Mouse (Mus musculus) hindbrain, postnatal 0 days (tissue): Measurements from ENCODE around the gene Cst9. TPM values are rescaled to one million over a fixed set of nuclear protein-coding genes. Genes with fewer than 3 reads are reported as not detected.

Source experiments
- ATAC-seq: fragments of 200-750 bp; cut with Nextera tagmentation; 2 replicates; pipeline ENCODE4 v1.8.0; 2017; ENCODE audit warnings: mild to moderate bottlenecking, moderate TSS enrichment, moderate library complexity
- DNase-seq: peaks from one replicate; pipeline ENCODE4 v3.0.0-alpha.2; 2015; ENCODE audit warnings: low spot score
- H3K27ac ChIP-seq: fragments of 300-500 bp; sonication (generic); 2 replicates; pipeline ENCODE4 v1.5.1; 2014; ENCODE audit warnings: mild to moderate bottlenecking
- H3K27me3 ChIP-seq: fragments of 300-500 bp; sonication (generic); 2 replicates; pipeline ENCODE4 v1.6.1; 2014; ENCODE audit warnings: low read length, mixed read lengths; ENCODE audit not compliant: insufficient read depth
- H3K36me3 ChIP-seq: fragments of 300-500 bp; sonication (generic); 2 replicates; pipeline ENCODE4 v1.6.1; 2014; ENCODE audit warnings: low read length, mixed read lengths; ENCODE audit not compliant: insufficient read depth
- H3K4me1 ChIP-seq: fragments of 300-500 bp; sonication (generic); 2 replicates; pipeline ENCODE4 v1.6.1; 2014; ENCODE audit warnings: antibody characterized with exemption, low read length, mixed read lengths; ENCODE audit not compliant: insufficient read depth
- H3K4me2 ChIP-seq: fragments of 300-500 bp; sonication (generic); 2 replicates; pipeline ENCODE4 v1.6.1; 2014; ENCODE audit warnings: low read depth, mild to moderate bottlenecking, low read length, moderate library complexity, mixed read lengths
- H3K4me3 ChIP-seq: fragments of 300-500 bp; sonication (generic); 2 replicates; pipeline ENCODE4 v1.5.1; 2014; ENCODE audit warnings: low read length
- H3K9ac ChIP-seq: fragments of 300-500 bp; sonication (generic); replicated peaks from 2 replicates; pipeline ENCODE4 v1.6.1; 2014; ENCODE audit warnings: mild to moderate bottlenecking, low read length, moderate library complexity, mixed read lengths
- H3K9me3 ChIP-seq: fragments of 300-500 bp; sonication (generic); 2 replicates; pipeline ENCODE4 v1.6.1; 2016; ENCODE audit warnings: low read length, mixed read lengths
- CTCF ChIP-seq: IDR thresholded peaks from 2 replicates; pipeline ENCODE4 v1.5.1; 2016; ENCODE audit warnings: antibody characterized with exemption, control low read depth, low read depth
- WGBS: fragments of 180-500 bp; shearing (Covaris S2); extraction: QIAGEN DNeasy Blood & Tissue Kit; methylation state at CpG from one replicate; pipeline ENCODE4 v1.1.7; 2014; 5-methylcytosine and 5-hydroxymethylcytosine counted together
- polyA plus RNA-seq: library from polyadenylated mRNA; unstranded; fragments of >200 nt; fragmentation: Nextera tagmentation; extraction: Ambion mirVana; gene quantifications from 2 replicates; pipeline ENCODE4 v1.2.1, GENCODE M21; 2015
- total RNA-seq: library from RNA; depleted of rRNA; stranded (reverse); fragments of >200 nt; gene quantifications from 2 replicates; pipeline ENCODE4 v1.2.3, GENCODE M21; 2014; rRNA removed

The Cst9 gene
- total and polyA plus RNA-seq, 2 experiments from 2014 or later: not detected

- peaks cover 12% of the 10 kb centered on the region for H3K36me3 ChIP-seq
- peak; percentile 97 for ATAC-seq
- H3K9me3 ChIP-seq: no peaks in the 10 kb centered on the region
- DNase-seq: peak; percentile 92
- H3K9ac ChIP-seq: peak within 1 kb of the TSS; percentile 94
- peaks cover 16% of the 10 kb centered on the region for H3K4me1 ChIP-seq
- H3K27ac ChIP-seq: peak within 1 kb of the TSS; percentile 91
- WGBS: under 1% methylated on average over 18 of the region's 19 CpGs
- TF ChIP-seq CTCF: peak; percentile 63
- no peaks in the 10 kb centered on the region for H3K27me3 ChIP-seq
- H3K4me2 ChIP-seq: peak within 1 kb of the TSS; percentile 67
- peak within 1 kb of the TSS; percentile 93 for H3K4me3 ChIP-seq
Measured at GRCm38 (mm10) chr2:148875335-148875811, 40.4 kb downstream of the Cst9 start, which contains the start of gene Cst3. TSS of gene Cst3 (minus strand) at chr2:148875692.

DNA sequence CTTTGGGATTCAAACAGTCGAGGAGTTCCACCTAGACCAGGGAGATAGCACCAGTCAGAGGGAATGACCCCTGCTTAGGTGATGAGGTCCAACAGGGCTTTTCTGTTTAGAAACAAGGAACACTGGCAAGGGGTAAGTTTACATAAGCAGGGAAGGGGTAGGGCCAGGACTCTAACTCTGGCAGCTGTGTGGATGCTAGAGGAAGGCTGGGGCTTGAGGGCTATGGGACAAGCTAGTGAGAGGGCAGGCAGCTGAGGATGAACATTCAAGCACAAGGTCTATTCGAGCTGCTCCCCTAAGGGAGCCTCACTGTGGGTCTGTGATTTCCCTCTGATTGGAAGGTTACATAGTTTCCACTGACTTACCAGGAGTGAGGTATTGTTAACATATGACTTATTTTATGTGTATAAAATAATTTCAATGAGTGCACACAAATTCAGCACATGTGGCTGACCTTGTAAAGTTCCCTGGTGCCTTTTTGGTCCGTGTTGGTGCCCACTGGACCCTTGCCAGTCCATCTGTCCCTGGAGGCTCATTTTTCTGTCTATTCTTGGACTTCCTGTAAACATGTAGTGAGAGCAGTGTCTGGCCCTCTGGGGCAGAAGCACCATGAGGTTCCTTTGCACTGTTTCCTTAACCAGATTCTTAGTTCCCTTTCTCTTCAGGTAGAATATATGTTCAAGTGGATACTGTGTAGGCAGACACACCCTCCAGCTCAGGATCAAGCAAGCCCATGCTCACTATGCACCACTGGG, 42.2 kb downstream of the Cst9 start:
- no peaks in the 10 kb centered on the region for H3K27me3 ChIP-seq
- H3K4me2 ChIP-seq: no peak overlapping the region
- no peak for TF ChIP-seq CTCF
- H3K9me3 ChIP-seq: no peaks in the 10 kb centered on the region
- H3K9ac ChIP-seq: no peak overlapping the region
- peaks cover 16% of the 10 kb centered on the region for H3K4me1 ChIP-seq
- H3K27ac ChIP-seq: no peak overlapping the region
- no peak overlapping the region for H3K4me3 ChIP-seq
- ATAC-seq (no peak), DNase-seq (no peak)
- no peaks in the 10 kb centered on the region; the same call in 1 of the 2 replicates for H3K36me3 ChIP-seq
- WGBS: 52% methylated on average over 3 of the region's 3 CpGs

GRCm38 (mm10) chr2:148878641-148879130, 43.7 kb downstream of the Cst9 start:
- Histone ChIP-seq H3K27ac (no peak overlapping the region), H3K4me3 (no peak overlapping the region), H3K4me1 (peaks cover 7% of the 10 kb centered on the region), H3K27me3 (no peaks in the 10 kb centered on the region), H3K36me3 (no peaks in the 10 kb centered on the region), H3K9ac (no peak overlapping the region), H3K4me2 (no peak overlapping the region), H3K9me3 (no peaks in the 10 kb centered on the region)
- no peak for TF ChIP-seq CTCF
- no peak for DNase-seq
- 14% methylated on average over 2 of the region's 2 CpGs for WGBS
- ATAC-seq: no peak

DNA sequence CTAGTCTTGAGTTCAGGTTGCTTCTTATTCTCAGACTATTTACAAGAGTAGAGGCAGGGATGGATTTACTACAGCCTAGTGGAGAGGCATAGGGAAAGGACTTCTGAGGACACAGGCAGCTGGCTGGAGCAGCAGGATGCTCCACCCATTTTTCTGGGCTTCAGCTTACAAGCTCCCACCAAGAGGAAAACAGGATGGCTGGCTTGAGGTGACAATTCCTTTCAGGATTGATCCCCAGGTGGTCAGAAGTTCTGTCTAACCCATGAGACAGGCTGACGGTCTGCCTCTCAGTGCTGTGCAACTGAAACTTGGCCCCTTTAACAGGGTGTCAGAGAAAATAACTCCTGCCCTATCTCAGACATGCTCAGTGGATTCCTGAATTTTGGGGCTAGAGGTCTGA, 44.3 kb downstream of the Cst9 start:
- no peak overlapping the region for H3K4me3 ChIP-seq
- TF ChIP-seq CTCF: no peak
- no peak for DNase-seq
- H3K27ac ChIP-seq: no peak overlapping the region
- H3K36me3 ChIP-seq: no peaks in the 10 kb centered on the region
- H3K27me3 ChIP-seq: no peaks in the 10 kb centered on the region
- ATAC-seq: no peak
- H3K9ac ChIP-seq: no peak overlapping the region
- 56% methylated on average over 1 of the region's 1 CpGs for WGBS
- H3K4me1 ChIP-seq: peaks cover 2% of the 10 kb centered on the region
- H3K9me3 ChIP-seq: no peaks in the 10 kb centered on the region
- H3K4me2 ChIP-seq: no peak overlapping the region

- Histone ChIP-seq H3K4me3 (no peak overlapping the region), H3K27ac (no peak overlapping the region), H3K4me2 (no peak overlapping the region), H3K9me3 (no peaks in the 10 kb centered on the region), H3K4me1 (0 out of 2 replicates have a peak, but pooled peaks cover 4% of the 10 kb centered on the region), H3K36me3 (no peaks in the 10 kb centered on the region), H3K27me3 (no peaks in the 10 kb centered on the region), H3K9ac (no peak overlapping the region)
- DNase-seq (peak; percentile 51), ATAC-seq (peak; percentile 86)
- TF ChIP-seq CTCF: no peak
Measured at GRCm38 (mm10) chr2:148884738-148885137, 49.8 kb downstream of the Cst9 start.

Other genes with a start within 250 kb of the Cst9 start
- gene Nxt1, start 162.5 kb upstream of the Cst9 start, total RNA-seq: 22.9 and 35.3 TPM in 2 replicates
- 34.0 and 37.8 TPM in 2 replicates for gene Nxt1, start 162.5 kb upstream of the Cst9 start, polyA plus RNA-seq
- 21.4 and 24.1 TPM in 2 replicates for gene Gzf1, start 154.1 kb upstream of the Cst9 start, total RNA-seq
- 15.5 and 17.3 TPM in 2 replicates for gene Gzf1, start 154.1 kb upstream of the Cst9 start, polyA plus RNA-seq
- gene Napb, start 102.7 kb upstream of the Cst9 start, total RNA-seq: 115 and 125 TPM in 2 replicates
- 81.5 and 99.2 TPM in 2 replicates for gene Napb, start 102.7 kb upstream of the Cst9 start, polyA plus RNA-seq
- not detected in 2 replicates for gene Cstl1, start 84.8 kb upstream of the Cst9 start, total RNA-seq
- not detected in 2 replicates for gene Cstl1, start 84.8 kb upstream of the Cst9 start, polyA plus RNA-seq
- gene Cst11, start 63.6 kb upstream of the Cst9 start, total RNA-seq: not detected in 2 replicates
- not detected in 2 replicates for gene Cst11, start 63.6 kb upstream of the Cst9 start, polyA plus RNA-seq
- not detected in 2 replicates for gene 8030411F24Rik, start 53.1 kb upstream of the Cst9 start, total RNA-seq
- gene 8030411F24Rik, start 53.1 kb upstream of the Cst9 start, polyA plus RNA-seq: not detected in 2 replicates
- not detected in 2 replicates for gene Cst12, start 45.8 kb upstream of the Cst9 start, total RNA-seq
- not detected in 2 replicates for gene Cst12, start 45.8 kb upstream of the Cst9 start, polyA plus RNA-seq
- not detected in 2 replicates for gene Cst8, start 36.4 kb upstream of the Cst9 start, total RNA-seq
- not detected in 2 replicates for gene Cst8, start 36.4 kb upstream of the Cst9 start, polyA plus RNA-seq
- gene Cst13, start 15.1 kb upstream of the Cst9 start, total RNA-seq: not detected in 2 replicates
- gene Cst13, start 15.1 kb upstream of the Cst9 start, polyA plus RNA-seq: not detected in 2 replicates
- gene 9230104L09Rik, start 29.9 kb downstream of the Cst9 start, total RNA-seq: not detected in 2 replicates
- gene 9230104L09Rik, start 29.9 kb downstream of the Cst9 start, polyA plus RNA-seq: not detected in 2 replicates
- 787 and 928 TPM in 2 replicates for gene Cst3, start 40.5 kb downstream of the Cst9 start, total RNA-seq
- 1,585 and 1,721 TPM in 2 replicates for gene Cst3, start 40.5 kb downstream of the Cst9 start, polyA plus RNA-seq
- gene Gm1330, start 168.1 kb downstream of the Cst9 start, total RNA-seq: not detected in 2 replicates
- gene Gm1330, start 168.1 kb downstream of the Cst9 start, polyA plus RNA-seq: not detected in 2 replicates
- gene Gm10750, start 182.1 kb downstream of the Cst9 start, total RNA-seq: not detected in 2 replicates
- gene Gm10750, start 182.1 kb downstream of the Cst9 start, polyA plus RNA-seq: not detected in 2 replicates